Mouse (Mus musculus) embryo, embryonic 10.5 days (tissue): ENCODE measurements around the gene Olfr623.

Experiments used
- DNase-seq: peaks from one replicate; pipeline ENCODE4 v3.0.0-alpha.2; 2015; ENCODE audit warnings: low spot score

Gene Olfr623

GRCm38 (mm10) chr7:103663598-103663997 is at the start of gene Olfr623:
TSS of gene Olfr623 (minus strand) at chr7:103663698.
- DNase-seq = no peak

GRCm38 (mm10) chr7:103712024-103712423 is 48.5 kb upstream of the Olfr623 start:
- peak; percentile 9 for DNase-seq

DNA sequence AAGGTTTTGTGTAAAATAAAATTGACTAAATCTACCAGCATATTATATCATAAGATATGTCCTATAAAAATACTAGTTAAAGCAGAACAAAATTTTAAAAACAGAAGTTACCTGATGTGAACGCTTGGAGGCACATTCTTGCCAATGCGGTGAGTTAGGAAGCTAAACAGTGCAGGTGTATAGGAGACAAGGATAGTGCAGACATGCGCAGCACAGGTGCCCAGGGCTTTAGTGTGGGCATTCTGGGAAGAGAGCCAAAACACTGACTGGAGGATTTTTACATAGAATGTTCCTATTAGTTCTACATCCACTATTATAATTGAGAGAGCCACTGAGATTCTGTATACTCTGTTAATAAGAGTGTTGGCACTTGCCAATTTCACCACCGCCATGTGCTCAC is 36.0 kb upstream of the Olfr623 start:
- DNase-seq = no peak

GRCm38 (mm10) chr7:103682420-103682819 is 18.9 kb upstream of the Olfr623 start, which contains the start of gene Olfr625-ps1:
TSS of gene Olfr625-ps1 (plus strand) at chr7:103682720.
- DNase-seq = no peak

- DNase-seq = no peak
Measured at GRCm38 (mm10) chr7:103671091-103671490, 7.6 kb upstream of the Olfr623 start, which contains the start of gene Olfr624. TSS of gene Olfr624 (minus strand) at chr7:103671191.

DNA sequence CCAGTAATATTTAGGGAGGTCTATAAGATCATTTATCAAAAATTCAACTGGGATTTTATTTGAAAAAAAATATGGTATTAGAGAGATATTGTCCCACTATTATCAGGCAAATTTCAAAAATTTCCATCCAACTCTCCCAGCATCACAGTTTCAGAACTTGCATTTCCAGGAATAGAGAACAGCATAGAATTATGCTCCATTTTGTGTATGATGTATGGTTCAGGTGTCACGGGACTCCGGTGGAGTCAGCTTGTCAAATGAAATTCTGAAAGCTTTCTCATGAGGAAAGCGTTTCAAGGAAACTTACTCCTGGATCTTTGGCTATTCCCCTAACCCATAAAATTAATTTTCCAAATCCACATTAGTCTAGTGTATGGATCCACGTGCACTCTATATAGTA is 19.4 kb downstream of the Olfr623 start:
- DNase-seq = no peak

DNA sequence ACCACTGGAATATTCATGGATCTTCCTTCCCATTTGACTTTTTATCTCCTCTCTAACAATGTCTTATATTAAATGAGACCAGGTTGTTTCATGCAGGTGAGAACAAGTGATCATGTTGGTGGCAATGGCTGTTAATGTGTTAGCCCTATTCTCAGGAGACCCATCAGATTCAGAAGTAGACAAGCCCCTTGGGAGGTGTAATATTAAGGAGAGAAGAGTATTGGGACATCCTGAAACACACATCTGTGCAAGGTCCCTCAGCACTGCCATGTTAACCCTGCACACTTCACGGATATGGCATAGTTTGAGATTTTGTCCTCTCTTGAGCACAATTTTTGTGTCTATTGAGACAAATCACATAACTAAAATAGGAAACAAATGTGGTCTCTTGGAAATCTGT is 20.9 kb downstream of the Olfr623 start, which contains the start of gene Olfr622:
Olfr622 (minus strand) TSS at position 101 of the 400 bp plus-strand sequence.
- no peak for DNase-seq

DNA sequence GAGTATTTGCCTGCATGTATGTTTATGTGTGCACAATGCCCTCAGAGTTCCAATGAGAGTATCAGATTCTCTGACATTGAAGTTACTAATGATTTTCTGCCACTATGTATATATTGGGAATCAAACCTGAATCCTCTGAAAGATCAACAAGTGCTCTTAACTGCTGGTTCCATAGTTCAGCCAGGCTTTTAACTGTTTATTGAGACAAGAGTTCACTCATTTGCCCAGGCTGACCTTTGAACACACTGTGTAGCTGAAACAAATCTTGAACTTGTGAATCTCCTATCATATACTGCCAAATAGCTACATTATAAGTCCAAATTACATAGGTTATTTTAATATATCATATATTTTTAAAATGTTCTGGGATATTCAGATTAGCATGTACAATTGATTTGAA is 26.7 kb downstream of the Olfr623 start:
- DNase-seq = no peak

GRCm38 (mm10) chr7:103612434-103612833 is 51.1 kb downstream of the Olfr623 start, which contains the start of gene Olfr620:
TSS of gene Olfr620 (minus strand) at chr7:103612534.
- no peak for DNase-seq
